Mouse (Mus musculus) lung, embryonic 14.5 days (tissue): ENCODE data around the gene Grin1. TPM values are rescaled to one million over a fixed set of nuclear protein-coding genes. Genes with fewer than 3 reads are reported as not detected.
"Not testable (repeated sequence)": the region's sequence is repeated elsewhere in the genome, so short reads cannot be mapped to it uniquely, and the experiment has no call there.

Experiments
- ATAC-seq: fragments of 200-750 bp; cut with Nextera tagmentation; 2 replicates; pipeline ENCODE4 v1.8.0; 2017; ENCODE audit warnings: mild to moderate bottlenecking, moderate TSS enrichment, moderate library complexity; ENCODE audit not compliant: insufficient read depth
- DNase-seq: peaks from one replicate; pipeline ENCODE4 v3.0.0-alpha.2; 2015
- H3K27ac ChIP-seq: fragments of 300-500 bp; sonication (generic); 2 replicates; pipeline ENCODE4 v1.5.1; 2014; ENCODE audit warnings: low read depth, mild to moderate bottlenecking, moderate library complexity
- H3K27me3 ChIP-seq: fragments of 300-500 bp; sonication (generic); 2 replicates; pipeline ENCODE4 v1.6.1; 2014; ENCODE audit warnings: low read length, control low read depth; ENCODE audit not compliant: insufficient read depth
- H3K36me3 ChIP-seq: fragments of 300-500 bp; sonication (generic); 2 replicates; pipeline ENCODE4 v1.6.1; 2014; ENCODE audit warnings: control low read depth; ENCODE audit not compliant: insufficient read depth
- H3K4me1 ChIP-seq: fragments of 300-500 bp; sonication (generic); 2 replicates; pipeline ENCODE4 v1.6.1; 2014; ENCODE audit warnings: antibody characterized with exemption, control low read depth; ENCODE audit not compliant: insufficient read depth
- H3K4me2 ChIP-seq: fragments of 300-500 bp; sonication (generic); 2 replicates; pipeline ENCODE4 v1.6.1; 2014; ENCODE audit warnings: mild to moderate bottlenecking
- H3K4me3 ChIP-seq: fragments of 300-500 bp; sonication (generic); 2 replicates; pipeline ENCODE4 v1.5.1; 2014; ENCODE audit warnings: low read depth, low read length
- H3K9ac ChIP-seq: fragments of 300-500 bp; sonication (generic); 2 replicates; pipeline ENCODE4 v1.6.1; 2014
- H3K9me3 ChIP-seq: fragments of 300-500 bp; sonication (generic); 2 replicates; pipeline ENCODE4 v1.6.1; 2016; ENCODE audit warnings: low read depth, low read length, control low read depth
- CTCF ChIP-seq: IDR thresholded peaks from 2 replicates; pipeline ENCODE4 v1.5.1; 2016; ENCODE audit warnings: antibody characterized with exemption, low read depth
- WGBS: fragments of 180-500 bp; shearing (Covaris S2); extraction: QIAGEN DNeasy Blood & Tissue Kit; methylation state at CpG from one replicate; pipeline ENCODE4 v1.1.7; 2014; 5-methylcytosine and 5-hydroxymethylcytosine counted together
- polyA plus RNA-seq: library from polyadenylated mRNA; unstranded; fragments of >200 nt; fragmentation: Nextera tagmentation; extraction: Ambion mirVana; gene quantifications from 2 replicates; pipeline ENCODE4 v1.2.1, GENCODE M21; 2014

The Grin1 gene
- polyA plus RNA-seq, 1 experiment from 2014 or later, result 0.84 TPM

- not testable (repeated sequence) for H3K27me3 ChIP-seq, H3K27ac ChIP-seq, H3K9me3 ChIP-seq, ATAC-seq, H3K4me1 ChIP-seq, H3K36me3 ChIP-seq
- peak overlapping the region; percentile 97 for H3K4me2 ChIP-seq
- 55% methylated on average over 12 of the region's 12 CpGs for WGBS
- H3K4me3 ChIP-seq, result peak overlapping the region; percentile 99
- DNase-seq, result peak; percentile 68
- peak overlapping the region; percentile 87 for H3K9ac ChIP-seq
- TF ChIP-seq CTCF, result peak; percentile 47
These were observed 62.4 kb downstream of the Grin1 start for GRCm38 (mm10) chr2:25256443-25257109.

- Histone ChIP-seq H3K27ac (peak within 1 kb of the TSS; percentile 80), H3K9me3 (no peaks in the 10 kb centered on the region), H3K36me3 (peaks cover 10% of the 10 kb centered on the region; the same call in 1 of the 2 replicates), H3K4me2 (peak within 1 kb of the TSS; percentile 97), H3K27me3 (no peaks in the 10 kb centered on the region), H3K4me1 (peaks cover 8% of the 10 kb centered on the region; the same call in 1 of the 2 replicates), H3K4me3 (peak within 1 kb of the TSS; percentile 99), H3K9ac (peak within 1 kb of the TSS; percentile 87)
- peak; percentile 90 for ATAC-seq
- TF ChIP-seq CTCF, result no peak
- DNase-seq, result peak; percentile 87
- 0% methylated on average over 39 of the region's 39 CpGs for WGBS
These were observed 63.7 kb downstream of the Grin1 start, which contains the start of gene Tmem203 for GRCm38 (mm10) chr2:25255284-25255779. Gene Tmem203 (plus strand): TSS chr2:25255439.

- TF ChIP-seq CTCF, result peak; percentile 53
- Histone ChIP-seq H3K4me2 (no peak overlapping the region), H3K4me1 (peaks cover 8% of the 10 kb centered on the region; the same call in 1 of the 2 replicates), H3K36me3 (peaks cover 38% of the 10 kb centered on the region), H3K9ac (no peak overlapping the region), H3K27ac (no peak overlapping the region), H3K27me3 (no peaks in the 10 kb centered on the region), H3K9me3 (no peaks in the 10 kb centered on the region), H3K4me3 (no peak overlapping the region)
- WGBS, result 77% methylated on average over 1 of the region's 1 CpGs
- DNase-seq, result no peak
- no peak for ATAC-seq
These were observed 66.7 kb downstream of the Grin1 start for GRCm38 (mm10) chr2:25252331-25252730.

- no peak for TF ChIP-seq CTCF
- 84% methylated on average over 10 of the region's 10 CpGs for WGBS
- no peak for ATAC-seq
These were observed 72.6 kb downstream of the Grin1 start, which contains the start of gene AL732309.1 for GRCm38 (mm10) chr2:25246183-25247072. Gene AL732309.1 (minus strand): TSS chr2:25246863.

GRCm38 (mm10) chr2:25244144-25244543 lies 74.8 kb downstream of the Grin1 start:
- H3K27ac ChIP-seq, result no peak overlapping the region
- H3K4me1 ChIP-seq, result 0 out of 2 replicates have a peak, but pooled peaks cover 4% of the 10 kb centered on the region
- H3K4me3 ChIP-seq, result no peak overlapping the region
- no peaks in the 10 kb centered on the region for H3K9me3 ChIP-seq
- H3K4me2 ChIP-seq, result no peak overlapping the region
- ATAC-seq (no peak), DNase-seq (no peak)
- 91% methylated on average over 4 of the region's 4 CpGs for WGBS
- H3K36me3 ChIP-seq, result peaks cover 28% of the 10 kb centered on the region
- TF ChIP-seq CTCF, result no peak
- peaks cover 23% of the 10 kb centered on the region for H3K27me3 ChIP-seq
- H3K9ac ChIP-seq, result no peak overlapping the region

More at GRCm38 (mm10) chr2:25246183-25247072, 72.6 kb downstream of the Grin1 start, which contains the start of gene AL732309.1:
- peaks cover 50% of the 10 kb centered on the region for H3K36me3 ChIP-seq
- H3K9me3 ChIP-seq, result no peaks in the 10 kb centered on the region
- H3K27ac ChIP-seq, result no peak within 1 kb of the TSS
- no peak within 1 kb of the TSS for H3K9ac ChIP-seq
- H3K27me3 ChIP-seq, result peaks cover 20% of the 10 kb centered on the region
- H3K4me2 ChIP-seq, result no peak within 1 kb of the TSS
- no peak within 1 kb of the TSS for H3K4me3 ChIP-seq
- no peak for DNase-seq
- H3K4me1 ChIP-seq, result no peaks in the 10 kb centered on the region

DNA sequence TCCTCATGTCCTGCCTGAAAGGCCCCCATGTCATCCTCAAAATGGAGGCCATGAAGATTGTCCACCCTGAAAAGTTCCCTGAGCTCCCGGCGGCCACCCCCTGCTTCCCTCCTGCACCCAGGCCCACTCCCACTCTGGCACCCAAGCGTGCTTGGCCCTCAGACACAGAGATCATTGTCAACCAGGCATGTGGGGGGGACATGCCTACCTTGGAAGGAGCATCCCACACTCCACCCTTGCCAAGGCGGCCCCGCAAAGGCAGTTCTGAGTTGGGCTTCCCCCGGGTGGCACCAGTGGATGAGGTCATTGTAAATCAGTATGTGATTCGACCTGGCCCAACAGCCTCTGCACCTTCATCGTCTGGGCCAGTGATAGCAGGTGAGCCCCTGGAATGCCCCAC lies 75.6 kb downstream of the Grin1 start:
- DNase-seq (no peak), ATAC-seq (no peak)
- H3K9me3 ChIP-seq, result no peaks in the 10 kb centered on the region
- H3K36me3 ChIP-seq, result peaks cover 22% of the 10 kb centered on the region
- H3K27ac ChIP-seq, result no peak overlapping the region
- H3K4me3 ChIP-seq, result no peak overlapping the region
- 0 out of 2 replicates have a peak, but pooled peaks cover 4% of the 10 kb centered on the region for H3K4me1 ChIP-seq
- H3K9ac ChIP-seq, result no peak overlapping the region
- H3K4me2 ChIP-seq, result no peak overlapping the region
- WGBS, result 64% methylated on average over 8 of the region's 8 CpGs
- TF ChIP-seq CTCF, result no peak
- peaks cover 23% of the 10 kb centered on the region for H3K27me3 ChIP-seq
